Mouse (Mus musculus): ENCODE results near the gene Olfr539.
"Not testable (repeated sequence)": the region's sequence is repeated elsewhere in the genome, so short reads cannot be mapped to it uniquely, and the experiment has no call there.

Olfr539 gene

DNA sequence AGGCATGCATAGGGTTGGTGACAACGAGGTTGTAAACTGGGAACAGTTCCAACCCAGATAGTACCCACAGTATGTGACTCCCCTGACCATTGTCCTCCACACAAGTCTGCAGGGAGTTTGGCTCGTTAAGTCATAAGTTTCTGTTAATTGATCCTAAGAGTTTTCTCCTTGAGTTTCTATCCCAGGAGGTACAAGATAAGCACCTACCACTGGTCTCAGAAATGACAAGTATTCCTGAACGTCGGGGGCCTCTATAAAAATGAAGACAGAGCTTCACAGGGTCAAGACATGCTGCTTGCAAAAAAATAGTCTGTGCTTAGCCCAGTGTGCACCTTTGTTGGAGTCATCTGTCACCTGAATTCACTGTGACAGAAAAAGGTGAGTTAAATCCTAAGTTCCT, at the start of gene Olfr539:
Olfr539 (plus strand) TSS at position 301 of the 400 bp plus-strand sequence.
- DNase-seq = no peak

DNA sequence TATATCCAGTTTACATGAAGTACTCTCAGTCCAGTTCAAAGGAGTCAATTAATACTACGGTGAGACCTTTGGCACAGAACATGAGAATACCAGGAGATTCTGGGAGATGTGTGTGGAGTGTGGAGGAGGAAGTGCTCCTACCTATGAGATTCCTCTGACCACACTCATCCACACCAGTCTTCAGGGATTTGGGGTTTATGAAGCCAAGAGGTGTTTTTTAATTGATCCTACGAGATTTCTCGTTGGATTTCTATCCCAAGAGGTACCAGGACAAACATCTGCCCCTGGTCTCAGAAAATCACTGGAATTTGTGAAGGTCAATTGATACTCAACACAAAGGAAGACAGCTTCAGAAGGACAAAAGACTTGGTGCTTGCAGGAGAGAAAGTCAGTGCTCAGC, 31.1 kb upstream of the Olfr539 start, which contains the start of gene Olfr61:
Olfr61 (plus strand) TSS at position 301 of the 400 bp plus-strand sequence.
- DNase-seq = not testable (repeated sequence)

- no peak for DNase-seq
Measured at GRCm38 (mm10) chr7:140630559-140630958, 29.2 kb upstream of the Olfr539 start.

- DNase-seq = no peak
Measured at GRCm38 (mm10) chr7:140646152-140646551, 13.6 kb upstream of the Olfr539 start, which contains the start of gene Olfr53. Gene Olfr53 (plus strand): TSS chr7:140646452.

DNA sequence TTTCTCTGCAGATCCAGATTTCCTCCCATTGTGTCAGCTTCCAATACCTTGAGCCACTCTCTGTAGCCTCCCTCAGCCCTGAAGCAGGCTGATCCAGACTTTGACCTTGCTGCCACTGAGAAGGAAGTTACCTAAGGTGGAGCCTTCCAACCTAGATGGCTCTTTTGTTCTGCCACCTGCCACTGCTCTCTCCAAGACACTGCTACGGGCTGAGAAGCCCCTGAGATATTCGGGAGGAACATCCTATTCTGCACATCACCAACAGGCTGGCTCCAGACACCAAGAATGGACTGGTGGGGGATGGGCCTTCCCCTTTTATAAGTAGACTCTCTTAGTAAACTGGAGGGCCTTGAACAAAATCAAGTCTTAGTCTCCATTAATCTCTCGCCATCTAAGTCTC, 11.0 kb downstream of the Olfr539 start:
- not testable (repeated sequence) for DNase-seq

DNA sequence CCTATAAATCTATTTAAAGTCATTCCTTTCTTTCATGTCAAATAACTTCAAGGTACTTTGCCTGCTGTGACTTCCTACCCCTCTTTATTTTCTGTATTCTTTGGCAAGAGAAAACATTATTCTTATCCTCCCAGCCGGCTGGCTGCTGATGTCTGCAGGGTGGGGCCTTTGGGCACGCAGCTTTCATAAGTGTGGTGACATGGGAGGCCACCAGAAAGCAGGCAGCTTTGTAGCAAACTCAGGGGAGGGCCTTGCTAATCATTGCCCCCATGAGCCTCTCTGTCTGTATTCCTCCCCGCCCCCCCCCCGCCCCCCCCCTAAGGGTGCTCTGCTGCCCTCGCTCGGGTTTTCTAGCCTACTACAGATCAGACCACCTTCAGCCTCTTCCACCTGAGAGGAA, 16.1 kb downstream of the Olfr539 start:
- no peak for DNase-seq

DNA sequence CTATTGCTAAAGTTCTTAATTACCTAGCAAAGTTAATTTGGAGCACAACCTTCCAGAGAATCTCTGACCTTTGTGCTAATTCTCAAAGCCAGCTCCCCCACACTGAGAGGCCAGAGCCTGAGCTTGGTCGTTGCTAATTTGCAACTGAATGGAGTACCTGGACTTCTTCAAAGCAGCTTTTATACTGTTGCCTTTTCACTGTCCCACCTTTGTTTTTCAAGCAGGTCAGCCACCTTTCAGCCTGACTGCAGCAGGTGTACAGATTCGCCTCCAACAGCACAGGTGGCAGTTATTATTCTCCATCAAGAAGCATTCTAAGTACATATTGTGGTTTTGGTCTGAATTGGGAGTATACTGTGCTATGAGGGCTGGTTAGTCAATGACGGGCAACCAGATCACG, 19.9 kb downstream of the Olfr539 start:
- DNase-seq = not testable (repeated sequence)

DNA sequence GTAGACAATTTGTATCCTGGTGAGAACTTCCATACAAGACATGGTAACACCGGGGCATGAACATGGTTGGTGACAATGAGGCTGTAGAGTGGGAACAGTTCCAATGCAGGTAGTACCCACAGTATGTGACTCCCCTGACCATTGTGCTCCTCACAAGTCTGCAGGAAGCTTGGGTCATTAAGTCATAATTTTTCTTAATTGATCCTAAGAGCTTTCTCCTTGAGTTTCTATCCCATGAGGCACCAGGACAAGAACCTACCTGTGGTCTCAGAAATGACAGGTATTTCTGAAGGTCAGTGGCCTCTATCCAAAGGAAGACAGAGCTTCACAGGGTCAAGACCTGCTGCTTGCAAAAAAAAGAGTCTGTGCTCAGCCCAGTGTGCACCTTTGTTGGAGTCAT, 21.9 kb downstream of the Olfr539 start, which contains the start of gene Olfr45:
Olfr45 (plus strand) TSS at position 301 of the 400 bp plus-strand sequence.
- no peak for DNase-seq

GRCm38 (mm10) chr7:140696967-140697366, 37.2 kb downstream of the Olfr539 start, which contains the start of gene Olfr541:
Gene Olfr541 (plus strand): TSS chr7:140697267.
- no peak for DNase-seq

DNA sequence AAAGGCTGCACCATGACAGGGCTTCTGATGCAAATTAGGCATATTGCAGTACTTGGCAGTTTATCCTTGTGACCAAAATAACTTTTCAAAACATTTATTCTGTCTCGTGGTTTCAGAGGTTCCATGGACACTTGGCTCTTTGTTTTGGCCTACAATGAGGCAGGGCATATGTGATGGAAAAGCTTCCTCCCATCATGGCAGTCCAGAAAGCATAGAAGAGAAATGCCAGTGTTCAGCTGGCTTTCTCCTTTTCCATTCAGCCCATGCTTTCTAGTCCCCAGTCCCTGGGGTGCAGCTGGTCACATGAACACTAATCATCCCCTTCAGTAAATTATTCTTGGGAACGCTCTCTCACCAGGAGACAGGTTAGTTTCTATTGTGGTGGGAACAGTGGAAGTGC, 46.6 kb downstream of the Olfr539 start:
- DNase-seq = no peak

DNA sequence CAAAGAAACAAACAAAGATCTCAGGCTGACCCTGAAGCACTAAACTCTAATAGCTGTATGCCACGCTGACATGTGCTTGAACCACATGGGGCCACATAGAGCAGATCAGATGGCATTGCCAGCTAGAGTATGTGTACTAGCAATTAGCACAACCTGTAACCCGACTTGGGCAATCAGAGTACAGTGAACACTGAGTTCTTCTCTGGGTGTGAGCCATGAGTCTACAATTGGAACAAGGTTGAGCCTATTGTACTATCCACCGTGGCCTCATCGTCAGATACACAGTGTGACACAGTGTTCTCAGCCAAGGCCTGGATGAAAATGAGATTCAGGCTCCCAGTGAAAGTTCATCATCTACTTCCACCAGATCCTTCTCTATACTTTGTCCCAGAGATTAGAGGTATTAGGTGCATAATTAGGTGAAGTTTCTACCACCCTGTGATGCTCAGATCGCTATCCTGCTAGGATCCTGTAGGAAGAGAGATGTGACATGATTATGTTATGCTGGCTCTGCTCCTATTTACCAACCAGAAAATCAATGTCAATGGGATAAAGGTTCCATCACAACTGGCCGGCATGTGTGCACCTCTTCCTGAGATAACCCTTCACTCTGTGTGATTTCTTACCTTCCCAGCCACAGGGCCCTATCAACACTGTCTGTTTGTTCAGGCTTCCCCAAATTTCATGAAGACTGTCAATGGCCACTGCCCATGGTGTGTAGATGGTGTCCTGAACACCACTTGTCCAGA, 48.0 kb downstream of the Olfr539 start:
- DNase-seq = no peak

DNA sequence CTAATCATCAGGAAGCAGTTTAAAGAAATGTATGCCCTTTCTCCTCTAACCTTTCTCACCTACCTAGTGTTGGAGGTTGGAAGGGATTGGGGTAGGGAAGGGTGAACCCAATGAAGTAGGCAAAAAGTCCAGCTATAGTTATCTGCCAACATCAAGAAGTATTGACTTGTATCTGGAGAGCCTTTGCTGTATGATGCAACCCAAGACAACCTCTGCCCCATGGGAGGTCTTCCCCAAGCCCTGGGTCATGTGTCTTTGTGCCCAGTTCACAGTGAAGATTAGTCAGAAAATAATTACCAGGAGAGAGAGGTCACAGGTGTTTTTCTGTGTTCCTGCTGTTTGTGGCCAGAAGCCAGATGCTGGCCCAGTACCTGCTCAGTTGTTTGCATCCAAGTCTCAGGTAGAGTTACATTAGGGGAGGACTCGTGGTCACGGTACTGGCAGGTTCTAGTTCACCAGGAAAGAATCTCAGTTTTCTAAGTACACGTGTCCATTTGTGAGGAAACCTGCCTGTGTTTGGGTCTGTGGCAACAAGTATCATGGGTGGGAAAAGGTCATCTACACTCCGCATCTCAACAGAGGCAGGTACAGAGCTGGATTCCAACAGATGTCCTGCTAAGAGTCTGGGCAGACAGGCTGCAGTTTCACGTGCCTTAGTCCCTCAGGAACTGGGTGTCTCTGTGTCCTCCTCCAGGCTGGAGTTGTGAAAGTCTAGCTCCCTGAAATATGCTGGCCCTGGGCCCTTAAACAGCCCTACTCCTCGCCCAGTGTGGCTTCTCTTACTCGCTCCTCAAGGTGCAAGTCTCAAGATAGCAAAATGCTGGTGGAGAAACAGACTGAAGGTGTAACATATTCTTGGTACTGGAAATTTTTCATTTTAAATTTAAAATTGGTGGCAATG, 57.7 kb downstream of the Olfr539 start:
- DNase-seq = no peak

DNA sequence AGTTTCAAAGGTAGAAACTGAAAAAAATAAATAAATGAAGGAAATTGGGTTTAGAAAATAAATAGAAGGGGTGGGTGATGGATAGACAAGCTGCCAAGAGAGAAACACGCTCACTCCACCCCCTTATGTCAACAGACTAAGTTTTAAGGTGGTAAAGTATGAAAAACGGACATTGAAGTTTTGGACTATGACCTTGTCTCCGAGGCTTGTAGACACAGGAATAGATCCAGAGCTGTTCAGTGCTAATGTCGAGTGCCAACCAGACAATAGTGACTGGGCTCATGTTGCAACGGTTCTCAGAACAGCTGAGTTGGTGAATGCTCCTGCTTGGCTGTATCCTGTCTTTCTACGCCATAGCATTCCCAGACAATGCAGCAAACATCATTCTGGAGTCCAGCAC, 61.4 kb downstream of the Olfr539 start:
- DNase-seq = no peak

DNA sequence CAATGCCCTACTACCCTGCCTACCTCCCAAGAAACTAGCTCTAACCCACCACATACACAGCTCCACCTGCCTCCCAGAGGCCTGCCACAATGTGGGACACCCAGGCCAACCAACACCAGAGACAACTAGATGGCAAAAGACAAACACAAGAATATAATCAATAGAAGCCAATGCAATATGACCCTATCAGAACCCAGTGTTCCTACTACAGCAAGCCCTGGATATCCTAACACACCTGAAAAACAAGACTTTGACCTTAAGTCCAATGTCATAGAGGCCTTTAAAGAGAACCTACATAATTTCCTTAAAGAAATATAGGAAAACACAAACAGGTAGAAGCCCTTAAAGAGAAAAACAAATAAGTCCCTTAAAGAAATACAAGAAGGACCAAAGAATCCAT, 65.8 kb downstream of the Olfr539 start:
- DNase-seq = no peak
